8 mouse cellular contexts compared by ENCODE assay signal in the genomic region with DNA sequence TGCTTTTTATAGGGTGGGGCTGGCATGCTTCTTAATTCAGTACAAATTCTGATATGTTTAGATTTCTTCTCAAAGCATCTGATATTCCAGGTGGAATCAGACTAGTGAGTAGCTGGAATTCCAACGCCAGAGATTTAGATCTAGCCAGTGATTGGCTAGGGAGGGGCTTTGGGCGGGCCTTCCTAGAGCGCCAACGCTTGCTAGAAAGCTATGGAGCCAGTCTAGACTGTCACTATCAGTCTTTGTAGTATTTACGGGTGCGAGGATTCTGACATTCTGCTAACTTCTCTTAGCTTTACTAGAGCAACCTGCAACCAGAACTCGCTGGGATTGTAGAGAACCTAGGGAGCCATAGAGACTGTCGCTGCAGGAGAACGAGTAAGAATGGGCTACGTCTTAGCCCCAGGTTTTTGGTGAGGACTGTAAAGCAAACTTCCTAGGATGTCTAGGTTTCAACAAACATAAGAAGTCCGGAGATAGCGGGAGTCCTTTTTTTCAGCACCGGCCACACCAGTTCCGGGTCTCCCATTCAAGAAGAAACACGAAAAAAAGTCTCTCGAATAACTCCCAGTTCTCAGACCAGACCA. TPM values are rescaled to one million over a fixed set of nuclear protein-coding genes. Genes with fewer than 3 reads are reported as not detected.
DNase-seq lines count a peak whose midpoint lies in the region; ATAC-seq and TF ChIP-seq lines count a peak whose summit lies in the region.

A gene (plus strand): TSS at position 218 of the 587 bp plus-strand sequence.

- no peaks in the 10 kb centered on the region for H3K36me3 ChIP-seq in embryonic facial prominence, embryonic 12.5 days
- no peaks in the 10 kb centered on the region for H3K36me3 ChIP-seq in intestine, postnatal 0 days (ENCODE audit: control insufficient read depth, insufficient read depth)
- H3K36me3 ChIP-seq in limb, embryonic 11.5 days (ENCODE audit: control insufficient read depth, insufficient read depth, low read length), result no peaks in the 10 kb centered on the region
- no peaks in the 10 kb centered on the region for H3K36me3 ChIP-seq in neural tube, embryonic 12.5 days

- DNase-seq in lung, adult 2 months, result no peak
- DNase-seq in lung, postnatal 25 days (ENCODE audit: low spot score), result no peak
- peak; percentile 30 for DNase-seq in limb, embryonic 11.5 days (ENCODE audit: low spot score)
- DNase-seq in urinary bladder, postnatal 10 days (ENCODE audit: low spot score), result no peak

- H3K4me2 ChIP-seq in embryonic facial prominence, embryonic 12.5 days (replicated peaks), result peak within 1 kb of the TSS; percentile 95
- H3K4me2 ChIP-seq in intestine, postnatal 0 days (replicated peaks; ENCODE audit: low read depth), result peak within 1 kb of the TSS; percentile 85
- H3K4me2 ChIP-seq in limb, embryonic 11.5 days (ENCODE audit: low read depth, severe bottlenecking), result peak within 1 kb of the TSS; percentile 90
- H3K4me2 ChIP-seq in neural tube, embryonic 12.5 days (replicated peaks), result peak within 1 kb of the TSS; percentile 98

- H3K27me3 ChIP-seq in embryonic facial prominence, embryonic 12.5 days, result peaks cover 43% of the 10 kb centered on the region
- H3K27me3 ChIP-seq in intestine, postnatal 0 days (replicated peaks; ENCODE audit: control insufficient read depth, insufficient read depth, low read length), result peaks cover 33% of the 10 kb centered on the region
- peaks cover 37% of the 10 kb centered on the region for H3K27me3 ChIP-seq in limb, embryonic 11.5 days (ENCODE audit: control insufficient read depth, insufficient read depth, low read length)
- peaks cover 42% of the 10 kb centered on the region for H3K27me3 ChIP-seq in neural tube, embryonic 12.5 days (replicated peaks)

- H3K27ac ChIP-seq in embryonic facial prominence, embryonic 12.5 days, result no peak within 1 kb of the TSS
- no peak within 1 kb of the TSS for H3K27ac ChIP-seq in intestine, postnatal 0 days (ENCODE audit: low read depth, low read length)
- no peak within 1 kb of the TSS for H3K27ac ChIP-seq in limb, embryonic 11.5 days (replicated peaks; ENCODE audit: low read depth, low read length)
- H3K27ac ChIP-seq in neural tube, embryonic 12.5 days, result no peak within 1 kb of the TSS

- H3K9me3 ChIP-seq in embryonic facial prominence, embryonic 12.5 days, result no peaks in the 10 kb centered on the region
- no peaks in the 10 kb centered on the region for H3K9me3 ChIP-seq in intestine, postnatal 0 days (ENCODE audit: control insufficient read depth)
- 0 out of 2 replicates have a peak, but pooled peaks cover 3% of the 10 kb centered on the region for H3K9me3 ChIP-seq in limb, embryonic 11.5 days (ENCODE audit: control insufficient read depth, low read length)
- no peaks in the 10 kb centered on the region for H3K9me3 ChIP-seq in neural tube, embryonic 12.5 days

- 3% methylated on average over 16 of the region's 16 CpGs for WGBS in lung, adult 2 months
- 1% methylated on average over 16 of the region's 16 CpGs for WGBS in embryonic facial prominence, embryonic 12.5 days
- WGBS in intestine, postnatal 0 days, result 1% methylated on average over 16 of the region's 16 CpGs
- 1% methylated on average over 16 of the region's 16 CpGs for WGBS in limb, embryonic 11.5 days
- under 1% methylated on average over 16 of the region's 16 CpGs for WGBS in neural tube, embryonic 12.5 days

- TF ChIP-seq CTCF in lung, adult 2 months (IDR thresholded peaks at IDR 0.05; ENCODE audit: insufficient read depth, low read length), result no peak
- no peak for TF ChIP-seq CTCF in intestine, postnatal 0 days (IDR thresholded peaks at IDR 0.05; ENCODE audit: low read depth)

- no peaks in the 10 kb centered on the region for H3K4me1 ChIP-seq in lung, adult 2 months (ENCODE audit: control insufficient read depth, insufficient read depth, low read length)
- H3K4me1 ChIP-seq in embryonic facial prominence, embryonic 12.5 days, result peaks cover 18% of the 10 kb centered on the region
- peaks cover 7% of the 10 kb centered on the region; the same call in 1 of the 2 replicates for H3K4me1 ChIP-seq in intestine, postnatal 0 days (replicated peaks; ENCODE audit: control insufficient read depth, insufficient read depth, low read length)
- peaks cover 4% of the 10 kb centered on the region; the same call in 1 of the 2 replicates for H3K4me1 ChIP-seq in limb, embryonic 11.5 days (ENCODE audit: control insufficient read depth, insufficient read depth, low read length)
- H3K4me1 ChIP-seq in neural tube, embryonic 12.5 days, result peaks cover 26% of the 10 kb centered on the region

- H3K9ac ChIP-seq in embryonic facial prominence, embryonic 12.5 days, result 0 out of 2 replicates have a peak within 1 kb of the TSS, but pooled peaks have one; percentile 7
- no peak within 1 kb of the TSS for H3K9ac ChIP-seq in intestine, postnatal 0 days (ENCODE audit: low read depth, low read length)
- H3K9ac ChIP-seq in limb, embryonic 11.5 days (ENCODE audit: low read length), result no peak within 1 kb of the TSS
- 0 out of 2 replicates have a peak within 1 kb of the TSS, but pooled peaks have one; percentile 17 for H3K9ac ChIP-seq in neural tube, embryonic 12.5 days

- H3K4me3 ChIP-seq in lung, adult 2 months (replicated peaks; ENCODE audit: extremely low read depth, low read depth, low read length), result peak within 1 kb of the TSS; percentile 53
- peak within 1 kb of the TSS; percentile 58 for H3K4me3 ChIP-seq in embryonic facial prominence, embryonic 12.5 days
- peak within 1 kb of the TSS; percentile 48 for H3K4me3 ChIP-seq in intestine, postnatal 0 days (ENCODE audit: low read depth, low read length)
- H3K4me3 ChIP-seq in limb, embryonic 11.5 days (ENCODE audit: low read depth, low read length), result peak within 1 kb of the TSS; percentile 52
- peak within 1 kb of the TSS; percentile 55 for H3K4me3 ChIP-seq in neural tube, embryonic 12.5 days

- TF ChIP-seq POLR2A in lung, adult 2 months (IDR thresholded peaks at IDR 0.05; ENCODE audit: borderline replicate concordance, extremely low read depth, low read depth, low read length), result no peak

- no peak for ATAC-seq in embryonic facial prominence, embryonic 12.5 days (ENCODE audit: insufficient number of reproducible peaks, insufficient read depth, low FRiP score, low TSS enrichment)
- ATAC-seq in intestine, postnatal 0 days, result no peak
- no peak for ATAC-seq in limb, embryonic 11.5 days (ENCODE audit: insufficient number of reproducible peaks, low FRiP score, low TSS enrichment, low read depth)
- no peak for ATAC-seq in neural tube, embryonic 12.5 days (ENCODE audit: low FRiP score, low read depth)
- no peak for ATAC-seq in inflammation-experienced regulatory T-cells, adult 6 months

RNA-seq across cellular contexts. Expression of the gene that starts here (rescaled TPM):
- 1.9 and 2.2 TPM in 2 replicates for polyA plus RNA-seq in lung, adult 2 months (2012; rRNA removed)
- 0.19 and 0.33 TPM in 2 replicates for polyA plus RNA-seq in embryonic facial prominence, embryonic 12.5 days (2016; fragmentation: Nextera tagmentation; extraction: Ambion mirVana)
- 0.21 and 0.26 TPM in 2 replicates for polyA plus RNA-seq in intestine, postnatal 0 days (2015; fragmentation: Nextera tagmentation; extraction: Ambion mirVana)
- 0.15 and 0.34 TPM in 2 replicates for polyA plus RNA-seq in limb, embryonic 11.5 days (2014; fragmentation: Nextera tagmentation; extraction: Ambion mirVana)
- 0.66 and 0.89 TPM in 2 replicates for polyA plus RNA-seq in neural tube, embryonic 12.5 days (2016; fragmentation: Nextera tagmentation; extraction: Ambion mirVana)
- polyA plus RNA-seq in inflammation-experienced regulatory T-cells, adult 6 months (2017; shearing (Covaris generic)), result not detected

Comparison
In these comparisons a context has a peak if more than half of its experiments do, and no peak if none do; other contexts are left out.
1. Peak in DNase-seq, H3K4me3 ChIP-seq and H3K4me2 ChIP-seq in limb, embryonic 11.5 days; RNA of the gene not detected or under 1 TPM.
2. H3K9ac ChIP-seq: peak in embryonic facial prominence, embryonic 12.5 days (single experiment) and neural tube, embryonic 12.5 days (single experiment); none in intestine, postnatal 0 days (single experiment) and limb, embryonic 11.5 days (single experiment).
3. Peak in every context shown above with its lines, with median percentiles within 50 percentile points of each other: H3K4me3 ChIP-seq and H3K4me2 ChIP-seq.